Mouse (Mus musculus) heart, postnatal 0 days (tissue): ENCODE results near the gene Wdr75.

Experiments used
- CTCF ChIP-seq: IDR thresholded peaks from 2 replicates; pipeline ENCODE4 v1.5.1; 2016; ENCODE audit warnings: antibody characterized with exemption, control low read depth, low read depth
- EP300 ChIP-seq: IDR thresholded peaks from 2 replicates; pipeline ENCODE4 v1.6.1; 2016; ENCODE audit warnings: antibody characterized with exemption, low read depth

DNA sequence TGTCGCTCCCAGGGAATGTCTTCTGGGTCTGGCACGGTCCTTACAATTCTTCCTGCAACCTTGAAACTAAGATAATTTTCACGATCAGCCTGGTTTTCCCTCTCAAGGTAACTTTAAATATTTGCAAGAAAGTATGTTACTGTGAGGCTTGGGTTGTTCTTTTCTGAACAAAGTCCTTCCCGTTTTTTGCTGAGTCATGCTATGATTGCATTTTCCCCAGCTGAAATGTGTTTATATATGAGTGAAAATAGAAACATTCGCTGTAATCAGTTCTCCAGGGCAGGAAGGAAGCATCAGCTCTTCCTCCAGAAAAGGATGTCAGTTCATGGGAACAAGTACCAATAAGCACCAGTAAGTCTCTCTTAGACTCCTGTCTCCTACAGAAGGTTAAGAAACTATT lies 65.4 kb downstream of the Wdr75 start:
- TF ChIP-seq CTCF (no peak), EP300 (no peak)
